Mouse (Mus musculus) stomach, embryonic 15.5 days (tissue): ENCODE measurements around the gene Adcy2. TPM values are rescaled to one million over a fixed set of nuclear protein-coding genes. Genes with fewer than 3 reads are reported as not detected.

ENCODE experiments used
- ATAC-seq: fragments of 200-750 bp; cut with Nextera tagmentation; 2 replicates; pipeline ENCODE4 v1.8.0; 2017; ENCODE audit warnings: low read depth, moderate number of reproducible peaks, moderate TSS enrichment; ENCODE audit not compliant: insufficient read depth, low FRiP score
- H3K27ac ChIP-seq: fragments of 300-500 bp; sonication (generic); 2 replicates; pipeline ENCODE4 v1.5.1; 2015; ENCODE audit warnings: mild to moderate bottlenecking, inconsistent platforms
- H3K27me3 ChIP-seq: fragments of 300-500 bp; sonication (generic); replicated peaks from 2 replicates; pipeline ENCODE4 v1.6.1; 2015; ENCODE audit warnings: inconsistent platforms
- H3K36me3 ChIP-seq: fragments of 300-500 bp; sonication (generic); 2 replicates; pipeline ENCODE4 v1.6.1; 2015; ENCODE audit warnings: inconsistent platforms
- H3K4me1 ChIP-seq: fragments of 300-500 bp; sonication (generic); 2 replicates; pipeline ENCODE4 v1.6.1; 2015; ENCODE audit warnings: inconsistent platforms
- H3K4me2 ChIP-seq: fragments of 300-500 bp; sonication (generic); 2 replicates; pipeline ENCODE4 v1.6.1; 2015; ENCODE audit warnings: mild to moderate bottlenecking, inconsistent platforms
- H3K4me3 ChIP-seq: fragments of 300-500 bp; sonication (generic); replicated peaks from 2 replicates; pipeline ENCODE4 v1.5.1; 2015; ENCODE audit warnings: inconsistent platforms
- H3K9ac ChIP-seq: fragments of 300-500 bp; sonication (generic); 2 replicates; pipeline ENCODE4 v1.6.1; 2015; ENCODE audit warnings: inconsistent platforms
- H3K9me3 ChIP-seq: fragments of 300-500 bp; sonication (generic); 2 replicates; pipeline ENCODE4 v1.6.1; 2016; ENCODE audit warnings: inconsistent platforms
- WGBS: fragments of 180-500 bp; shearing (Covaris S2); methylation state at CpG from one replicate; pipeline ENCODE4 v1.1.7; 2015; 5-methylcytosine and 5-hydroxymethylcytosine counted together
- polyA plus RNA-seq: library from polyadenylated mRNA; unstranded; fragments of >200 nt; fragmentation: Nextera tagmentation; extraction: Ambion mirVana; gene quantifications from 2 replicates; pipeline ENCODE4 v1.2.1, GENCODE M21; 2015

Adcy2 gene
- polyA plus RNA-seq, 1 experiment from 2014 or later, result 4.6 TPM

GRCm38 (mm10) chr13:68577945-68578344, 421.4 kb downstream of the Adcy2 start:
- 83% methylated on average over 7 of the region's 7 CpGs for WGBS
- Histone ChIP-seq H3K4me2 (no peak overlapping the region), H3K4me1 (peaks cover 7% of the 10 kb centered on the region; the same call in 1 of the 2 replicates), H3K36me3 (peaks cover 18% of the 10 kb centered on the region), H3K9ac (no peak overlapping the region), H3K9me3 (no peaks in the 10 kb centered on the region), H3K27ac (no peak overlapping the region), H3K27me3 (no peaks in the 10 kb centered on the region), H3K4me3 (no peak overlapping the region)
- no peak for ATAC-seq

GRCm38 (mm10) chr13:68574398-68574797, 424.9 kb downstream of the Adcy2 start:
- no peaks in the 10 kb centered on the region for H3K27me3 ChIP-seq
- no peaks in the 10 kb centered on the region for H3K4me1 ChIP-seq
- no peak overlapping the region for H3K4me3 ChIP-seq
- H3K9ac ChIP-seq, result no peak overlapping the region
- H3K36me3 ChIP-seq, result peaks cover 24% of the 10 kb centered on the region
- H3K9me3 ChIP-seq, result no peaks in the 10 kb centered on the region
- 79% methylated on average over 4 of the region's 4 CpGs for WGBS
- ATAC-seq, result no peak
- H3K4me2 ChIP-seq, result no peak overlapping the region
- no peak overlapping the region for H3K27ac ChIP-seq

DNA sequence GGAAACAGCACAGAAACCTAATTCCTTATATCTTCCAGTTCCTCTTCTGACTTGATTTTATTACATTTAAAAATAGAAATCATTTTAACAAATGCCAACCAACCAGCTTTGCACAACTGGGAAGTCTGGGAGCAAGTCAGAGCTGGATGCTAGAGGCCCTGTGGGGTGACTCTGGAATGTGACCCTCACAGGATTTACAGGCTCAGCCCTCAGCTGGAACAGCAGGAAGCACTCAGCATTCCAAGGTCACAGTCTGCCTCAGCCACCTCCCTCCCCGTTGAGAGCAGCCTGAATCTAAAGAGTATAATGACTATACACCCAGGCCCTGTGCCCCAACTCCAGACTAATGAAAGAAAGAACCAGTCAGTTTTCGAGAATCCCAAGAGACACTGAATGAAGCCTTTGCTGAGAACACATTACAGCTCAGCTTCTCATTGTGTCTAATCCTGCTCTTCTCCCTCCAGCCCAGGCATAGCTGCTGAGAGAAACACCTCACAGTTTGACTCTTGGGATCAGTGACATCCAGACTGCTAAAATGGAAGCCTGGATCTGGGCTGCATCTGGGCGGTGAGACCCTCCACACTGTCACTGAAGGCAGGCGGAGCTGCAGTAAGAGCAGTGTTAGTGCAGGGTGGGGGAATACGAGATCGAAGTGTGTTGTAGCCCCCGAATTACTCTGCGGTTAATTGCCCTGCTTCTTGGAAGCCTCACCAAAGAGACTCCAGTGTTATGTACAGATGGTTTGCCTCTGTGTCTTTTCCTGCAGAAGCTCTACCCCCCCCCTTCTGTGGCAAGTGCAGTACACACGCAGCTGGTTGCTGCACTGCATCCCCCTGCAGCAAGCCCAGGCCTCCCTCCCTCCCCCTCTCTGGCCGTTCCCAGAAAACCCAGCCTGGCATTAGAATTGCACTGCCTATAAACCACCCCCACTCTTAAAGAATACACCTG, 426.1 kb downstream of the Adcy2 start:
- 59% methylated on average over 10 of the region's 10 CpGs for WGBS

DNA sequence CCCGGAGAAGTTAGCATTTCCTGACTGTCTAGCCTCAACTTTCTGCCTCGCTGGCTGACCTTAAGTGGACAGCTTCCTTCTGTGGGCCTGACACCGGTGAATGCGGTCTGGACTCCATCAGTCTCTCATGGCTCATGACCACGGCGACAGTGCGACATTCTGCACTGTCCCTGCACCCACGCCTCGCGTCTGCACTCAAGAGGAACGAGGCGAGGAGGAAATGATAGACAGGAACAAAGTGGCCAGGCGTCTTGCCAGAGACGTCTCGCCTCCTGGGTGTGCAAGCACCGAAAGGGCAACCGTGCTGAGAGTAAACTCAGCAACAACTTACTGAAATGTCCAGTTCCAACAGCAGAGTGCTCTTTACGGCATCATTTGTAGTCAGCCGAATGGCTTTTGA, 427.1 kb downstream of the Adcy2 start:
- no peaks in the 10 kb centered on the region for H3K9me3 ChIP-seq
- no peak overlapping the region for H3K4me3 ChIP-seq
- no peak overlapping the region for H3K4me2 ChIP-seq
- ATAC-seq, result no peak
- peaks cover 29% of the 10 kb centered on the region for H3K36me3 ChIP-seq
- H3K27me3 ChIP-seq, result no peaks in the 10 kb centered on the region
- H3K4me1 ChIP-seq, result no peaks in the 10 kb centered on the region
- H3K27ac ChIP-seq, result 0 out of 2 replicates have a peak overlapping the region, but pooled peaks have one; percentile 54
- no peak overlapping the region for H3K9ac ChIP-seq
- WGBS, result 85% methylated on average over 19 of the region's 19 CpGs

More for the DNA sequence above, 426.1 kb downstream of the Adcy2 start:
- ATAC-seq, result peak; percentile 61; the same call in 1 of the 2 replicates
- H3K4me2 ChIP-seq, result no peak overlapping the region
- H3K9me3 ChIP-seq, result no peaks in the 10 kb centered on the region
- H3K9ac ChIP-seq, result no peak overlapping the region
- H3K4me1 ChIP-seq, result no peaks in the 10 kb centered on the region
- no peaks in the 10 kb centered on the region for H3K27me3 ChIP-seq
- H3K36me3 ChIP-seq, result peaks cover 29% of the 10 kb centered on the region
- no peak overlapping the region for H3K4me3 ChIP-seq
- peak overlapping the region; percentile 54 for H3K27ac ChIP-seq
